Mouse (Mus musculus) liver, adult 2 months (tissue): Measurements from ENCODE around the gene Tmem126b. TPM values are rescaled to one million over a fixed set of nuclear protein-coding genes. Genes with fewer than 3 reads are reported as not detected.

Experiments
- DNase-seq: peaks from one replicate; pipeline ENCODE4 v3.0.0-alpha.2; 2011; ENCODE audit warnings: low read depth, low spot score; ENCODE audit errors: extremely low read depth
- H3K27ac ChIP-seq: fragments of 200-500 bp; replicated peaks from 2 replicates; pipeline ENCODE4 v1.5.1; 2012; ENCODE audit warnings: low read depth, mild to moderate bottlenecking, control low read depth, inconsistent platforms, low read length; ENCODE audit not compliant: insufficient read depth
- H3K27me3 ChIP-seq: fragments of 200-500 bp; 2 replicates; pipeline ENCODE4 v1.6.1; 2012; ENCODE audit warnings: mild to moderate bottlenecking, moderate library complexity, low read length, inconsistent platforms; ENCODE audit not compliant: control insufficient read depth, insufficient read depth
- H3K36me3 ChIP-seq: fragments of 200-500 bp; 2 replicates; pipeline ENCODE4 v1.6.1; 2012; ENCODE audit warnings: low read length, inconsistent platforms; ENCODE audit not compliant: control insufficient read depth, insufficient read depth
- H3K4me1 ChIP-seq: fragments of 200-500 bp; 2 replicates; pipeline ENCODE4 v1.6.1; 2011; ENCODE audit warnings: low read length; ENCODE audit not compliant: control insufficient read depth, insufficient read depth
- H3K4me3 ChIP-seq: fragments of 200-500 bp; 2 replicates; pipeline ENCODE4 v1.5.1; 2011; ENCODE audit warnings: low read depth, mild to moderate bottlenecking, control low read depth, low read length, moderate library complexity; ENCODE audit not compliant: insufficient read depth
- H3K79me2 ChIP-seq: fragments of 200-500 bp; 2 replicates; pipeline ENCODE4 v1.6.1; 2012; ENCODE audit warnings: inconsistent platforms, mild to moderate bottlenecking, low read length, moderate library complexity; ENCODE audit not compliant: control insufficient read depth, insufficient read depth
- H3K9ac ChIP-seq: fragments of 200-500 bp; 2 replicates; pipeline ENCODE4 v1.6.1; 2012; ENCODE audit warnings: low read depth, mild to moderate bottlenecking, control low read depth, inconsistent platforms, low read length
- CTCF ChIP-seq: fragments of 200-500 bp; IDR thresholded peaks from 2 replicates; pipeline ENCODE4 v1.5.1; 2011; ENCODE audit warnings: low read depth, low read length, control low read depth
- POLR2A ChIP-seq: fragments of 200-500 bp; IDR thresholded peaks from 2 replicates; pipeline ENCODE4 v1.6.1; 2011; ENCODE audit warnings: low read length, control low read depth; ENCODE audit not compliant: insufficient read depth; ENCODE audit errors: extremely low read depth
- WGBS: fragments of 180-500 bp; shearing (Covaris S2); methylation state at CpG from one replicate; pipeline ENCODE4 v1.1.7; 2018; 5-methylcytosine and 5-hydroxymethylcytosine counted together
- polyA plus RNA-seq: library from polyadenylated mRNA; depleted of rRNA; stranded (reverse); fragments of >200 nt; gene quantifications from 2 replicates; pipeline ENCODE4 v1.2.3, GENCODE M21; 2012
- total RNA-seq: library from RNA; depleted of rRNA; stranded (reverse); fragments of >200 nt; gene quantifications from 2 replicates; pipeline ENCODE4 v1.2.3, GENCODE M21; 2014

Tmem126b gene
- total and polyA plus RNA-seq, 2 experiments = 6.2 to 22.5 TPM

DNA sequence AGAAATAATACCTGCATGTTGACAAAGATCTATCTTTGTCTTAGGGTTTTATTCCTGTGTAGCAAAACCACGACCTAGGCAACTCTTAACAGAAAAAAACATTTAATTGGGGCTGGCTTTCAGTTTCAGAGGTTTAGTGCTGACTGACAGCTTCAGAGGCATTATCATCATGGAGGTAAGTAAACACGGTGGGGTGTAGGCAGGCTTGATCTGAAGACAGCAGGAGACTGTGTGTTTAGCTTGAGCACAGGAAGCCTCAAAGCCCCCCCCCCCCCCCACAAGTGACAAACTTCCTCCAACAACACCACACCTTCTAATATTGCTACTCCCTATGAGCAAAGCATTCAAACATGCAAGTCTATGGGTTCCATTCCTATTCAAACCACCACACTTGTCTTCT is 2.3 kb downstream of the Tmem126b start:
- H3K4me3 ChIP-seq = no peak overlapping the region
- 51% methylated on average over 2 of the region's 2 CpGs for WGBS

GRCm38 (mm10) chr7:90461441-90461840 is 14.4 kb downstream of the Tmem126b start:
- H3K4me3 ChIP-seq = no peak overlapping the region
- no peak overlapping the region for H3K27ac ChIP-seq
- H3K9ac ChIP-seq = no peak overlapping the region
- DNase-seq = no peak
- H3K4me1 ChIP-seq = no peaks in the 10 kb centered on the region
- H3K27me3 ChIP-seq = no peaks in the 10 kb centered on the region
- no peaks in the 10 kb centered on the region for H3K36me3 ChIP-seq
- 95% methylated on average over 5 of the region's 5 CpGs for WGBS
- TF ChIP-seq CTCF (no peak), POLR2A (no peak)
- no peaks in the 10 kb centered on the region; the same call in 1 of the 2 replicates for H3K79me2 ChIP-seq

More for the DNA sequence above, 2.3 kb downstream of the Tmem126b start:
- no peaks in the 10 kb centered on the region for H3K79me2 ChIP-seq
- H3K4me1 ChIP-seq = no peaks in the 10 kb centered on the region
- H3K9ac ChIP-seq = no peak overlapping the region
- no peak for DNase-seq
- no peak overlapping the region for H3K27ac ChIP-seq
- H3K36me3 ChIP-seq = peaks cover 17% of the 10 kb centered on the region
- H3K27me3 ChIP-seq = no peaks in the 10 kb centered on the region
- TF ChIP-seq CTCF (no peak), POLR2A (no peak)

- no peaks in the 10 kb centered on the region for H3K36me3 ChIP-seq
- DNase-seq = no peak
- no peaks in the 10 kb centered on the region for H3K27me3 ChIP-seq
- WGBS = 24% methylated on average over 14 of the region's 14 CpGs
- H3K4me3 ChIP-seq = no peak overlapping the region
- H3K27ac ChIP-seq = no peak overlapping the region
- H3K79me2 ChIP-seq = no peaks in the 10 kb centered on the region; the same call in 1 of the 2 replicates
- no peak for TF ChIP-seq POLR2A
- peak; percentile 54 for TF ChIP-seq CTCF
- H3K4me1 ChIP-seq = peaks cover 4% of the 10 kb centered on the region; the same call in 1 of the 2 replicates
- no peak overlapping the region for H3K9ac ChIP-seq
These were observed 14.9 kb downstream of the Tmem126b start for GRCm38 (mm10) chr7:90460930-90461329.

DNA sequence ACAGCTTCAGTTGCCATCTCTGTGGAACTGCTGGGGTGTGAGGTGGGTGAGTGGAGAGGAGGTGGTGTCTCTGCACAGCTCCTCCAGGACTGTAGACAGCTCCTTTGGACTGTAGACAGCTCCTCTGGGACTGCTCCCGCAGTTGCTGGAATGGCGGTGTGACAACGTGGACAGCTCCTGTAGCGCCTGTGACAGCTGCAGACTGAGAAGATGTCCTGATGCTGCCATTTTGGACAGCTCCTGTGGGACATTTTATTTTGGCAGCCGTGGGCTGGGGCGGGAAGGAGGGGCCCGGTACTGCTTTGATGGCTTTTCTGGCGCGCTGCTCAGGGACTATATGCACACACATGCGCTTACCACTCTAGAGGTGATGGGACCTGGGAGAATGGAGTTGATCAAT is 15.5 kb downstream of the Tmem126b start:
- H3K27ac ChIP-seq = no peak overlapping the region
- WGBS = 45% methylated on average over 10 of the region's 10 CpGs
- TF ChIP-seq POLR2A = no peak
- no peak for TF ChIP-seq CTCF
- DNase-seq = no peak
- H3K36me3 ChIP-seq = no peaks in the 10 kb centered on the region
- no peak overlapping the region for H3K9ac ChIP-seq
- H3K4me3 ChIP-seq = no peak overlapping the region
- H3K4me1 ChIP-seq = peaks cover 4% of the 10 kb centered on the region; the same call in 1 of the 2 replicates
- no peaks in the 10 kb centered on the region; the same call in 1 of the 2 replicates for H3K79me2 ChIP-seq
- H3K27me3 ChIP-seq = no peaks in the 10 kb centered on the region

DNA sequence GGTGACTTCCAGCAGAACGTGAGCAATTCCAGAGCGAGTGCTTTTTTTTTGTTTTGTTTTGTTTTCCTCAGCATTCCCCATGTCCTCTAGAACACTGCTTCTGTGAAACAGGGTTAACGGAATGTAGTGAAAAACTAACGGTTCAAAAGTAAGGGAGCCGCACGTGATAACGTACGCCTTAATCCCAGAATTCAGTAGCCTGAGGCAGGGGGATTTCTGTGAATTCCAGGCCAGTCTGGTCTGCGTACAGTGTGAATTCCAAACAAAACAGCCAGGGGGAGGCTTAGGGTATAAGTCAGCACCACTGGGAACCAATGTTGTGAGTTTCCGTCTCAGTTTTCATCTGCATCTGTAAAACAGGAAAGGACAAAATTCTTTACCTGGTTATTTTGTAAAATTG is 18.3 kb downstream of the Tmem126b start:
- Histone ChIP-seq H3K27ac (peak overlapping the region; percentile 61), H3K4me3 (peak overlapping the region; percentile 76), H3K4me1 (peaks cover 6% of the 10 kb centered on the region), H3K27me3 (no peaks in the 10 kb centered on the region), H3K9ac (peak overlapping the region; percentile 89), H3K36me3 (peaks cover 16% of the 10 kb centered on the region), H3K79me2 (peaks cover 2% of the 10 kb centered on the region; the same call in 1 of the 2 replicates)
- TF ChIP-seq CTCF = no peak
- TF ChIP-seq POLR2A = no peak
- DNase-seq = no peak
- 2% methylated on average over 10 of the region's 10 CpGs for WGBS

DNA sequence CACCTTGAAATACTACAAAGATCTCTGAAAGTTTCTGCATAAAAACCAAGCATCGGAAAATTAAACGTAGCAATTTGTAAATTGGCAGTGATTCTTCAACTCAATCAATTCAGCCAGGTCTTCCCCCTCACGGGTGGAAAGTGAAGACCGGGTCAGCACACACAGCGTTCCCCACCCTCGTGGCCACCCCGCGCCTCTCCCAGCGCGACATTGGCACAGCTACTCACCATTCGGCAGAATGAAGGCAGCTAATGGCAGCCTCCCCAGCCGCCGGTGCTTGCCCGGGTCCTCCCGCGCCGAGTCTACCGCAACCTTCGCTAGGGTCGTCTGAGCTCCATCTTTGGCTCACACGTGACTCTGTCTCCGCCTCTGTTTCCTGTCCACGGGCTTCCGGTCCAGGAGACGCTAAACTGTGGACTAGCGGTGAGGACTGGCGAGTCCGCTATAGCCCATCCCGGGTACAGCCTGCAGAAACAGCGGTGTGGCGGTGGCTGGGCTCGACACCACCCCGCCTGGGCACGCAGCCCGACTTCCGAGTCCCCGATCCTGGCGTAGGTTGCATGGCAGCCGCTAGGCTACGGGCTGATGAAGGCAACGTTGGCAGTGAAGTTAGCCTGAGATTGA is 18.8 kb downstream of the Tmem126b start, which contains the start of gene Tmem126a:
Gene Tmem126a, minus strand, starts transcription at position 385 of the 624 bp plus-strand sequence.
- under 1% methylated on average over 41 of the region's 41 CpGs for WGBS
- Histone ChIP-seq H3K4me1 (peaks cover 6% of the 10 kb centered on the region), H3K79me2 (peaks cover 2% of the 10 kb centered on the region; the same call in 1 of the 2 replicates), H3K9ac (peak within 1 kb of the TSS; percentile 89), H3K27me3 (no peaks in the 10 kb centered on the region), H3K36me3 (peaks cover 20% of the 10 kb centered on the region), H3K4me3 (peak within 1 kb of the TSS; percentile 76), H3K27ac (peak within 1 kb of the TSS; percentile 78)
- DNase-seq = peak; percentile 92
- TF ChIP-seq POLR2A = peak; percentile 93
- peak; percentile 60 for TF ChIP-seq CTCF
